Mouse (Mus musculus): ENCODE data around the gene Klk12. TPM values are rescaled to one million over a fixed set of nuclear protein-coding genes. Genes with fewer than 3 reads are reported as not detected.

Klk12 gene
- not detected in 2 replicates for polyA plus RNA-seq (2015; fragmentation: Nextera tagmentation; extraction: Ambion mirVana)

- H3K4me3 ChIP-seq, result no peak within 1 kb of the TSS
- no peaks in the 10 kb centered on the region for H3K36me3 ChIP-seq
- H3K4me1 ChIP-seq (replicated peaks), result no peaks in the 10 kb centered on the region
- no peaks in the 10 kb centered on the region for H3K9me3 ChIP-seq
- ATAC-seq (ENCODE audit: low FRiP score), result 0 out of 2 replicates have a peak, but pooled peaks have one; percentile 36
- H3K27me3 ChIP-seq, result no peaks in the 10 kb centered on the region
- H3K9ac ChIP-seq, result no peak within 1 kb of the TSS
- 80% methylated on average over 4 of the region's 4 CpGs for WGBS
- H3K4me2 ChIP-seq, result no peak within 1 kb of the TSS
- no peak within 1 kb of the TSS for H3K27ac ChIP-seq
Measured at GRCm38 (mm10) chr7:43768597-43768996, at the start of gene Klk12. TSS of gene Klk12 (plus strand) at chr7:43768897.

- Histone ChIP-seq H3K4me3 (no peak overlapping the region), H3K9ac (no peak overlapping the region), H3K9me3 (no peaks in the 10 kb centered on the region), H3K4me1 (replicated peaks) (no peaks in the 10 kb centered on the region), H3K27ac (no peak overlapping the region), H3K36me3 (no peaks in the 10 kb centered on the region), H3K27me3 (no peaks in the 10 kb centered on the region), H3K4me2 (no peak overlapping the region)
- no peak for ATAC-seq (ENCODE audit: low FRiP score)
- 39% methylated on average over 1 of the region's 1 CpGs for WGBS
Measured at GRCm38 (mm10) chr7:43747788-43748187, 20.9 kb upstream of the Klk12 start.

DNA sequence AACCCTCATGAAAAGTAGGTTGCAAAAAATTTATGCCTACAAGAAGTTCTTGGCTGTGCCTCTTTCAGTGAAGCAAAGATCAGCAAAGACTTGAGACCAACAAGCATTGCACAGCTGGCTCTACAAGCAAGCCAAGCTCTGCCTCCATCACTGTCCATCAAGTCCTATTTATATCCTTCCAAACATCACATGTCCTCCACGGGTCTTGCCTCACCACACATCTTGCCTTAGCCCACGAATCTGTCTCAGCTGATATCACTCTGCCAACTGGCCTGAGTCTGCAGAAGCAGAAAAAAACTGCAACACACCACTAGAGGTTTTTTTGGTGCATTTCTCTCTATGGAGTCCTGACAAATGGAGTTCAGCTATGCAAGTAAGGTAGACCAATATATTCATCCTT is 15.9 kb upstream of the Klk12 start:
- Histone ChIP-seq H3K36me3 (no peaks in the 10 kb centered on the region), H3K4me1 (replicated peaks) (no peaks in the 10 kb centered on the region), H3K27me3 (no peaks in the 10 kb centered on the region), H3K27ac (no peak overlapping the region), H3K4me3 (no peak overlapping the region), H3K9ac (no peak overlapping the region), H3K9me3 (no peaks in the 10 kb centered on the region), H3K4me2 (no peak overlapping the region)
- 81% methylated on average over 2 of the region's 2 CpGs for WGBS
- ATAC-seq (ENCODE audit: low FRiP score), result no peak

DNA sequence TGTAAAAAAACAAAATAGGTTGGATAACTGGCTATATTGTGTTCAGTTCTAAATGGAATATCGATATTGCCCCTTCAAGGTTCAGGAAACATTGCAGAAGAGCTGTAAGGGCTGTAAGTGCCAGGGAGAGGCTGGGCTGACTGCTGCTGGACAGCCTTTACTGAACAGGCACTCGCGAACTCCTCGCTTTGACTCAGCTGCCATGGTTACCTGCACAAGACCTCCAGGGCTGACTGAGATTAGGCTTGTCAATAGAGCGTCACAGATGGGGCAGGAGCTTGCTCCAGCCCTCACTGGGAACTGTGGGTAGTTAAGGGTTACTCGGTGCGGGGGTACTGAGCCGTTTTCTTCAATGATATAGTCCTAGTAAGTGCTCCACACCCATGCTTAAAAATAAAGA is 2.2 kb upstream of the Klk12 start:
- no peak overlapping the region for H3K9ac ChIP-seq
- ATAC-seq (ENCODE audit: low FRiP score), result peak; percentile 28; the same call in 1 of the 2 replicates
- H3K4me3 ChIP-seq, result no peak overlapping the region
- 48% methylated on average over 8 of the region's 8 CpGs for WGBS
- H3K27ac ChIP-seq, result no peak overlapping the region
- no peaks in the 10 kb centered on the region for H3K4me1 ChIP-seq (replicated peaks)
- no peaks in the 10 kb centered on the region for H3K9me3 ChIP-seq
- H3K36me3 ChIP-seq, result no peaks in the 10 kb centered on the region
- no peaks in the 10 kb centered on the region for H3K27me3 ChIP-seq
- H3K4me2 ChIP-seq, result no peak overlapping the region

DNA sequence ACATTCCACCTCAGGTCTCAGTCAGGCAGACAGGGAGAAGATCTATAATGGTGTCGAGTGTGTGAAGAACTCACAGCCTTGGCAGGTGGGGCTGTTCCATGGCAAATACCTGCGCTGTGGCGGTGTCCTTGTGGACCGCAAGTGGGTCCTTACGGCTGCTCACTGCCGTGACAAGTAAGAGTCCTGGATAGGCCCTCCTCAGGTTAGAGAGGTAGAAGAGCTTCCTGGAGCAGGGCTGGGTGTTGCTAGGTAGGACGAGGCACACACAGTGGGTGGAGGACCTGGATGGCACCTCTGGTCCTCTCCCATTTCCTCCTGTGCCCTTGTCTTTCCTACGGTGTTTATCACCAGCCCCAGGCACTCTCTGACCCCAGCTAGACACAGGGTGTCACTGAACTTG is 939 bp downstream of the Klk12 start:
- Histone ChIP-seq H3K4me2 (no peak overlapping the region), H3K4me3 (no peak overlapping the region), H3K4me1 (replicated peaks) (no peaks in the 10 kb centered on the region), H3K27ac (no peak overlapping the region), H3K36me3 (no peaks in the 10 kb centered on the region), H3K9ac (no peak overlapping the region), H3K9me3 (no peaks in the 10 kb centered on the region), H3K27me3 (no peaks in the 10 kb centered on the region)
- no peak for ATAC-seq (ENCODE audit: low FRiP score)
- 92% methylated on average over 8 of the region's 8 CpGs for WGBS

GRCm38 (mm10) chr7:43770701-43771100 is 2.0 kb downstream of the Klk12 start:
- Histone ChIP-seq H3K36me3 (no peaks in the 10 kb centered on the region), H3K4me2 (no peak overlapping the region), H3K27ac (no peak overlapping the region), H3K4me1 (replicated peaks) (no peaks in the 10 kb centered on the region), H3K27me3 (no peaks in the 10 kb centered on the region), H3K4me3 (no peak overlapping the region), H3K9ac (no peak overlapping the region), H3K9me3 (no peaks in the 10 kb centered on the region)
- WGBS, result 98% methylated on average over 10 of the region's 10 CpGs
- no peak for ATAC-seq (ENCODE audit: low FRiP score)

GRCm38 (mm10) chr7:43771916-43772315 is 3.2 kb downstream of the Klk12 start:
- H3K9ac ChIP-seq, result no peak overlapping the region
- H3K36me3 ChIP-seq, result no peaks in the 10 kb centered on the region
- no peak overlapping the region for H3K27ac ChIP-seq
- no peak overlapping the region for H3K4me2 ChIP-seq
- H3K27me3 ChIP-seq, result no peaks in the 10 kb centered on the region
- no peaks in the 10 kb centered on the region for H3K4me1 ChIP-seq (replicated peaks)
- WGBS, result 97% methylated on average over 6 of the region's 6 CpGs
- no peak for ATAC-seq (ENCODE audit: low FRiP score)
- H3K4me3 ChIP-seq, result no peak overlapping the region
- H3K9me3 ChIP-seq, result no peaks in the 10 kb centered on the region

- Histone ChIP-seq H3K4me3 (no peak overlapping the region), H3K4me1 (replicated peaks) (no peaks in the 10 kb centered on the region), H3K27ac (no peak overlapping the region), H3K9ac (no peak overlapping the region), H3K27me3 (no peaks in the 10 kb centered on the region), H3K9me3 (no peaks in the 10 kb centered on the region), H3K36me3 (no peaks in the 10 kb centered on the region), H3K4me2 (no peak overlapping the region)
- 74% methylated on average over 3 of the region's 3 CpGs for WGBS
- ATAC-seq (ENCODE audit: low FRiP score), result no peak
Measured at GRCm38 (mm10) chr7:43772901-43773300, 4.2 kb downstream of the Klk12 start.

GRCm38 (mm10) chr7:43774364-43774763 is 5.7 kb downstream of the Klk12 start, which contains the start of gene Klk11:
TSS of gene Klk11 (plus strand) at chr7:43774604.
- no peak within 1 kb of the TSS for H3K9ac ChIP-seq
- no peak within 1 kb of the TSS for H3K27ac ChIP-seq
- ATAC-seq (ENCODE audit: low FRiP score), result no peak

GRCm38 (mm10) chr7:43774802-43775201 is 6.1 kb downstream of the Klk12 start:
- H3K4me3 ChIP-seq, result no peak overlapping the region
- WGBS, result 45% methylated on average over 6 of the region's 6 CpGs
- H3K9ac ChIP-seq, result no peak overlapping the region
- H3K27me3 ChIP-seq, result no peaks in the 10 kb centered on the region
- no peaks in the 10 kb centered on the region for H3K36me3 ChIP-seq
- H3K9me3 ChIP-seq, result no peaks in the 10 kb centered on the region
- H3K4me1 ChIP-seq (replicated peaks), result no peaks in the 10 kb centered on the region
- no peak overlapping the region for H3K4me2 ChIP-seq
- H3K27ac ChIP-seq, result no peak overlapping the region
- ATAC-seq (ENCODE audit: low FRiP score), result no peak

More at GRCm38 (mm10) chr7:43774364-43774763, 5.7 kb downstream of the Klk12 start, which contains the start of gene Klk11:
- no peak within 1 kb of the TSS for H3K4me2 ChIP-seq
- 95% methylated on average over 5 of the region's 5 CpGs for WGBS
- H3K36me3 ChIP-seq, result no peaks in the 10 kb centered on the region
- no peaks in the 10 kb centered on the region for H3K9me3 ChIP-seq
- H3K27me3 ChIP-seq, result no peaks in the 10 kb centered on the region
- H3K4me3 ChIP-seq, result no peak within 1 kb of the TSS
- H3K4me1 ChIP-seq (replicated peaks), result no peaks in the 10 kb centered on the region

DNA sequence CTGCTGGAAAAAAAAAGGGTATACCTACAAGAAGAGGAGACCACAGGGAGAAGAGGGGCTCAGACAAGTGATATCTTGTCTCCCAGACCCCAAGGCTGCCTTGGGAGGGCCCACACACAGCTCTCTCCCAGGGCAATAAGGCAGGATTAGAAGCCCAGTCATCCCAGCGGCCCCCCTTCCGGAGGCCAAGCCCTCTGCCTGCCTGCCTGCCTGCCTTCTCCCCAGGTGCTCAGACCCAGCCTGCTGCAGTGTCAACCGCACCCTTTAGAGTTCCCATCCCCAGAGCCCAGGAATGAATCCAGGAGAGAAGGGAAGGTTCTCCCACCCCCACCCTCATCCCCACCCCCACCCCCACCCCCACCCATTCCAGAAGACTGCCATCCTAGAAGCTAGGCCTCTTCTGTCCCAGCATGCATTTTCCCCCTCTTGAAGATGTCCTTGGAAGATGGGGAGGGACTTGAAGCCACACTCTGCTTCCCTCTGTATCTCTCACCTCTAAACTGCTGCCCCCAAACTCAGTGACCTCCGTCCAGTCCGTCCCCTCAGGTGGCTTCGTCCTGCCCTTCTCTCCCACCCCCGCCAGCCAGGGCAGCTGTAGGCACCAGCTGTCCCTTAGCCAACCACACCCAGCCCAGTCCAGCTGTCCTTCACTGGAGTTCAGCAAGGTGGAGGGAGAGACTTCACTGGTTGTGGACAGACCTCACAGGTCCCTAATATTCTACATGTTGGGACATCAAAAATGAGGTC is 6.8 kb downstream of the Klk12 start:
- Histone ChIP-seq H3K4me1 (replicated peaks) (no peaks in the 10 kb centered on the region), H3K27me3 (no peaks in the 10 kb centered on the region), H3K9ac (no peak overlapping the region), H3K27ac (no peak overlapping the region), H3K4me3 (no peak overlapping the region), H3K36me3 (no peaks in the 10 kb centered on the region), H3K9me3 (no peaks in the 10 kb centered on the region), H3K4me2 (no peak overlapping the region)
- ATAC-seq (ENCODE audit: low FRiP score), result no peak
- 48% methylated on average over 7 of the region's 7 CpGs for WGBS

DNA sequence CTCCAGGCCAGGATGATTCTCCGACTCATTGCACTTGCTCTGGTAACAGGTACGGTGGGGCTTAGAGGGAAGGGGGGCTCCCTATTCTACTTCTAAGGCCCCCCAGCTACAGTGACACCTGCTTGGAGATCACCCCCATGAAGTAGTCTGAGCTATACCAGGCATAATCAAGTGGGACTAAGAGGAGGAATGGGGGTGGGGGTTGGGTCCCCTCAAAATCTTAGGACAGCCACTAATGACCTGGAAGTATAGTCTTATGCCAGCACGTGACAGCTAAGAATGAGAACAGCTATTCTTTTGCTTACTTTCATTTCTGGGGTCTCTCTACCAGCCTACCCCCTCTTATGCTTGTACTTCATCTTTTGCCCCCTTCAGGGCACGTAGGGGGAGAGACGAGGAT is 7.8 kb downstream of the Klk12 start:
- 87% methylated on average over 5 of the region's 5 CpGs for WGBS
- H3K27me3 ChIP-seq, result no peaks in the 10 kb centered on the region
- no peak overlapping the region for H3K27ac ChIP-seq
- no peaks in the 10 kb centered on the region for H3K36me3 ChIP-seq
- H3K4me3 ChIP-seq, result no peak overlapping the region
- no peak overlapping the region for H3K4me2 ChIP-seq
- ATAC-seq (ENCODE audit: low FRiP score), result no peak
- no peaks in the 10 kb centered on the region for H3K4me1 ChIP-seq (replicated peaks)
- H3K9ac ChIP-seq, result no peak overlapping the region
- no peaks in the 10 kb centered on the region for H3K9me3 ChIP-seq

- Histone ChIP-seq H3K27ac (no peak overlapping the region), H3K27me3 (no peaks in the 10 kb centered on the region), H3K9me3 (no peaks in the 10 kb centered on the region), H3K9ac (no peak overlapping the region), H3K4me2 (no peak overlapping the region), H3K4me3 (no peak overlapping the region), H3K4me1 (replicated peaks) (peaks cover 3% of the 10 kb centered on the region; the same call in 1 of the 2 replicates), H3K36me3 (no peaks in the 10 kb centered on the region)
- 88% methylated on average over 12 of the region's 12 CpGs for WGBS
- no peak for ATAC-seq (ENCODE audit: low FRiP score)
Measured at GRCm38 (mm10) chr7:43777423-43777822, 8.7 kb downstream of the Klk12 start.
